Mouse (Mus musculus): Measurements from ENCODE around the gene Xpo6.

GRCm38 (mm10) chr7:126081727-126082285, 118.5 kb downstream of the Xpo6 start:
- TF ChIP-seq GATA1 (IDR thresholded peaks at IDR 0.05; ENCODE audit: borderline replicate concordance, low read length) (no peak), FLI1 (IDR thresholded peaks at IDR 0.05; ENCODE audit: low read length) (no peak)
